Mouse (Mus musculus) cerebellum, adult 2 months (tissue): ENCODE measurements at regions not wholly inside any gene's neighbourhood (a gene's known extent, or its start where the extent isn't known, plus 50 kb on each side); places are given as distances from the start of the nearest gene placed in this dataset.

ENCODE experiments used
- CTCF ChIP-seq: fragments of 200-500 bp; IDR thresholded peaks from 2 replicates; pipeline ENCODE4 v1.5.1; 2011; ENCODE audit warnings: low read depth, mild to moderate bottlenecking, control low read depth, low read length, moderate library complexity, borderline replicate concordance; ENCODE audit not compliant: insufficient read depth
- POLR2A ChIP-seq: fragments of 200-500 bp; IDR thresholded peaks from 2 replicates; pipeline ENCODE4 v1.6.1; 2011; ENCODE audit warnings: low read length, control low read depth, borderline replicate concordance; ENCODE audit not compliant: insufficient read depth

DNA sequence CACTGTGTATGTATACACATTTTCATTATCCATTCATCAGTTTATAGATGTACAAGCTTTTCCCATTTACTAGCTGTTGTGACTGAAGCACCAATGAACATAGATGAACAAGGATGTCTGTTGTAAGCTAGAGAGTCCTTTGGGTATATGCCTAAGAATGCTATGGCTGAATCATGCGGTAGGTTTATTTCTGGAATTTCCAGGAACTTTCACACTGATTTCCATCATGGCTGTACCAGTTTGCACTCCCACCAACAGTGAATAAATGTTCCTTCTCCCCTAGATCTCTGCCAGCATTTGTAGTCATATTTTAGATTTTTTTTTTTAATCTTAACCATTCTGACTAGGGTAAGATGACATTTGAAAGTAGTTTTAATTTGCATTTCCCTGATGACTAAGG lies 119.2 kb upstream of the Ly86 start:
- TF ChIP-seq POLR2A (no peak), CTCF (no peak)
